Mouse (Mus musculus) G1E-ER4 (cell line): ENCODE data around the gene Sema3d. TPM values are rescaled to one million over a fixed set of nuclear protein-coding genes. Genes with fewer than 3 reads are reported as not detected.

Experiments
- GATA1 ChIP-seq: IDR thresholded peaks from one replicate; pipeline ENCODE4 v1.8.0; 2012; ENCODE audit warnings: low read length, inconsistent platforms
- polyA plus RNA-seq: library from polyadenylated mRNA; stranded (reverse); fragments of >175 nt; gene quantifications from 2 replicates; pipeline ENCODE4 v1.2.3, GENCODE M21; 2012

Sema3d gene
- polyA plus RNA-seq, 1 experiment = not detected

DNA sequence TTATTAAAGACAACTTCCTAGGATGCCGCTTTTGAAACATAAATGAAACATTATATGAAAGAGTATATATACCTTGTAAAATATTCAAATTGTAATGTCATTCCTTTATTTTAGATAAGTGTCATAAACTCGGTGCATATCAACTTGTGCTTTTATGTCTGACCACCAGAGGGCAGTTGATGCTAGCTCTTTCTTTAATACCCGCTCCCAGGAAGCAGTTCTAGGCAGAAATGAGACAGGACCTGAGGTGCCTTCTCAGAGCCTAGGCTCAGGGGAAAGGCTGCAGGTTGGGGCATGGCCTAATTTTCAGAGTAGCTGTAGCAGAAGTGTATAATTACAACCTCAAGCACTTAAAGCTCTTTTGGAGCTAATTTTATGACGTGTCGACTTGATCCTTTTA is 179.0 kb downstream of the Sema3d start:
- TF ChIP-seq GATA1 = no peak

- TF ChIP-seq GATA1 = no peak
Observed at GRCm38 (mm10) chr5:12563132-12563531, 179.9 kb downstream of the Sema3d start.

DNA sequence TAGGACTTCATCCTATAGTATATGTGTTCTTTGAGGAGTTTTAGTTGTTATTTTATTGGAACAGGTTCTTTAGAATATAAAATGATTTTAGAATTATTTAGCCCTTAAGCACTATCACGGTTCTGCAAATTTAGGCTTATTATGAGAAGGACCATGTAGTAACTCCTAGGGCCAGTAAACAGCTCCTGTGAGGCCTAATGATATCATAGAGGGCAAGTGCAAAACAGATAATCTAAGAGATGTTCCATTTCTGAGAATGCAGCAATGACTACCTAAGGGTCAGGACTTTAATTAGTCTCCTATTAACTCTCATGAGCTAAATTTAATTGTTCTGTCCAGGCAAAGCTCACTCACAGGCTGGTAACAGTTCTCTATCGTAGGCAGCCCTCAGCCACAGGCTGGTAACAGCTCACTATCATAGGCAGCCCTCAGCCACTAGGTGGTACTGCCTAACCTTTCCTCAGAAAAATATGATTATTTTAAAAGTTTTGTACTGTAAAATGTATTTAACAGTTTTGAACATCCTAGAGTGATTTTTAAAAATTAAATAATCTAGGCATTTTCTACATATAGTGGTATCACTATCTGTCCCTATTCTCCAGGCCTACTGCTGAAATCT is 181.5 kb downstream of the Sema3d start:
- TF ChIP-seq GATA1 = no peak

GRCm38 (mm10) chr5:12566568-12566967 is 183.4 kb downstream of the Sema3d start:
- no peak for TF ChIP-seq GATA1

DNA sequence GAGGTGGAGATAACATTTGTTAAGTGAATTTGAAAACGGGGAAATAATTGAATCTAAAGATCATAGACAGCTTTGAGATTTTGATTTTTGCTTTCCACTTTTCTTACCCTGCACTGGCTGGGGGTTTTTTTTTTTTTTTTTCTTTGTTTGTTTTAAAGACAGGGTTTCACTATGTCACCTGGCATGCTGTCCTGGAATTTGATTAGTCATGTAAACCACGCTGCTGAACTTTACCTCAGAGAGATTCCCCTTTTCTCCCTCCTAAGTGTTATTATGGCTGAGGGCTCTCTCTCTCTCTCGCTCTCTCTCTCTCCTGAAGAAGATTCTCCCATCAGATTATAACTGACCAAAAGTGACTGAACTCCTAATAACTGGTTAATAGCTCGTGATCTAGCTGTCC is 191.4 kb downstream of the Sema3d start:
- TF ChIP-seq GATA1 = no peak

GRCm38 (mm10) chr5:12575262-12575661 is 192.1 kb downstream of the Sema3d start:
- TF ChIP-seq GATA1 = no peak

- no peak for TF ChIP-seq GATA1
Observed at GRCm38 (mm10) chr5:12579752-12580151, 196.6 kb downstream of the Sema3d start.

- no peak for TF ChIP-seq GATA1
Observed at GRCm38 (mm10) chr5:12582540-12582939, 199.4 kb downstream of the Sema3d start.

GRCm38 (mm10) chr5:12583293-12583834 is 200.2 kb downstream of the Sema3d start:
- TF ChIP-seq GATA1 = no peak

GRCm38 (mm10) chr5:12584886-12585285 is 201.7 kb downstream of the Sema3d start:
- TF ChIP-seq GATA1 = no peak

GRCm38 (mm10) chr5:12634227-12634980 is 251.2 kb downstream of the Sema3d start:
- TF ChIP-seq GATA1 = no peak

DNA sequence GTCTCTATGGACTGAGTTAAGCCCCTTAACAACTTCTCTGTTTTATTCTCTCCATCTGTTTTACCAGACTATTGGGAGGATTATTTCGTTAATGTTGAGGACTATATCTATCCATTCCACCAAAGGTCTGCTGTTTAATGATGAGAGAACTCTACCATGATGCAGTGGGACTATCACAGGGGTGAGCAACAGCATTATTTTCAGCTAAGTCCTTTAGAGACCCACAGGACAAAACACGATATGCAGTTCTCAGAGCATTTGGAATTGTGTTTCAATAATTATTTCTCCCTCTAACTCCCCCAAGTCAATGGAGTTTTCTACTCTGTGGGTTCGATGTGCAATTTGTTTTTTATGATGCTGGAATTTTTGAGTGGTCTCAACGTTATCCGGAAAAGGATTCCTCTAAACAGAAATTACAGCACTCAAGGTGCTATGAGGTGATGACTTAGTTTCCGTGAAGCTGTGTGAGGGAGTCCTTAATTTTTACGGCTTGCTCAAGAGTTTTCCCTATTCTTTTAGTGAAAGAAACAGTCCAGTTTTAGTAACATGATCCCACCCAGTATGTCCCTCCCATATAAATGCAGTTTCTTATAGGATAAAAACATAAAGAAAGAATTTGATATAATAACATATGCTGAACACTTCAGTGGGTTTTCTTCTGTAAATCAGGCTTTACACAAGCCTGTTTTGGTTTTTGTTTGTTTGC is 254.7 kb downstream of the Sema3d start:
- no peak for TF ChIP-seq GATA1
